Mouse (Mus musculus) macrophage (primary cell): ENCODE data around the gene Zfp827. TPM values are rescaled to one million over a fixed set of nuclear protein-coding genes. Genes with fewer than 3 reads are reported as not detected.
"Not testable (repeated sequence)": the region's sequence is repeated elsewhere in the genome, so short reads cannot be mapped to it uniquely, and the experiment has no call there.

Source experiments
- H3K27ac ChIP-seq: fragments of 350-480 bp; formaldehyde crosslinking; 2 replicates; pipeline ENCODE4 v1.9.0; 2021
- H3K36me3 ChIP-seq: fragments of 350-480 bp; formaldehyde crosslinking; 2 replicates; pipeline ENCODE4 v1.9.0; 2021; ENCODE audit errors: inconsistent target
- H3K4me3 ChIP-seq: fragments of 350-480 bp; formaldehyde crosslinking; 2 replicates; pipeline ENCODE4 v1.9.0; 2021; ENCODE audit errors: inconsistent target
- H3K79me2 ChIP-seq: fragments of 350-480 bp; formaldehyde crosslinking; 2 replicates; pipeline ENCODE4 v1.9.0; 2021; ENCODE audit errors: inconsistent target
- WGBS: methylation state at CpG from one replicate; pipeline ENCODE4 v1.1.7; 2026; ENCODE audit warnings: inconsistent platforms; ENCODE audit not compliant: missing documents; 5-methylcytosine and 5-hydroxymethylcytosine counted together
- polyA plus RNA-seq: library from polyadenylated mRNA; stranded (reverse); fragments of 250-400 nt; gene quantifications from 3 replicates; pipeline ENCODE4 v1.2.4, GENCODE M21; 2018; ENCODE audit warnings: inconsistent platforms

Zfp827 gene
- polyA plus RNA-seq, 1 experiment from 2014 or later, result 0.60 TPM

- H3K27ac ChIP-seq, result no peak overlapping the region
- no peaks in the 10 kb centered on the region for H3K79me2 ChIP-seq
- WGBS, result 88% methylated on average over 14 of the region's 18 CpGs
- H3K4me3 ChIP-seq, result no peak overlapping the region
- no peaks in the 10 kb centered on the region for H3K36me3 ChIP-seq
Measured at GRCm38 (mm10) chr8:79112480-79112879, 84.2 kb downstream of the Zfp827 start.

- WGBS, result 97% methylated on average over 9 of the region's 9 CpGs
- H3K27ac ChIP-seq, result no peak overlapping the region
- no peaks in the 10 kb centered on the region for H3K79me2 ChIP-seq
- H3K36me3 ChIP-seq, result no peaks in the 10 kb centered on the region
- H3K4me3 ChIP-seq, result no peak overlapping the region
Measured at GRCm38 (mm10) chr8:79113533-79113932, 85.3 kb downstream of the Zfp827 start.

DNA sequence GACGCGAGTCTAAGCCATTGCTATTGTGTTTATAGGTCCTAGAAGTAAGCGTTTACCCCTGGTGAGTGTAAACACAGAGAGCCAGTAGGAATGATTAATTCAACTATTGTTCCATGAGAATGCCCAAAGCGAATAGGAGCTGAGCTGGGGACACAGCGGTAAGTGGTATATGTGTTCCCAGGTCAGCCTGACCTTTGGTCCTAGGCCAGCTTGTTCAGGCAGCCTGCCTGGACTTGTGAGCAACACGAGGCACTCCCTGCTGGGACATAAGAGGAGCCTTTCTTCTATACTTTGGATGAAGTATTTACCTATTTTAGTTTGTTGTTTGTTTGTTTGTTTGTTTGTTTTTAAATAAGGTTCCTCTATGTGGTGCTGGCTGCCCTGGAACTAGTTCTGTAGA is 86.3 kb downstream of the Zfp827 start:
- Histone ChIP-seq H3K36me3 (no peaks in the 10 kb centered on the region), H3K79me2 (no peaks in the 10 kb centered on the region)
- 93% methylated on average over 6 of the region's 6 CpGs for WGBS

DNA sequence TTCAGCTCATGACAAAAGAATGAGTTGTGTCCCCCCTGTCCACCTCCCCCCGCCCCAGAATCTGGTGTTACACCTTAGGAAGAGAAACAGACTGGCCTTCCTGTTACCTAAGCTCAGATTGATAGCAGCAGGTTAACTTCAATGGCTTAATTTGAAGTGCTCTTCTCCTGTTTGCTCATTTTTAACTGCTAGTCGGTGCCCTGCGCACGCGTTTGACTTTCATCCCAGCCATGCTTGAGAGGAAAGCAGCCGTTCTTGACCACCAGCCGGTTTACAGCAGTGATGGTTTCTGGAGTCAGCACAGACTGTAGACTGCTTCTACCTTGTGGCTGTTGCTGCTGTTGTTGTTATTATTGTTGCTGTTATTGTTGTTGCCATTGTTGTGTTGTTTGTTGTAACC is 88.2 kb downstream of the Zfp827 start:
- 88% methylated on average over 7 of the region's 7 CpGs for WGBS
- H3K36me3 ChIP-seq, result no peaks in the 10 kb centered on the region

More for the DNA sequence above, 86.3 kb downstream of the Zfp827 start:
- H3K4me3 ChIP-seq, result no peak overlapping the region
- H3K27ac ChIP-seq, result no peak overlapping the region

DNA sequence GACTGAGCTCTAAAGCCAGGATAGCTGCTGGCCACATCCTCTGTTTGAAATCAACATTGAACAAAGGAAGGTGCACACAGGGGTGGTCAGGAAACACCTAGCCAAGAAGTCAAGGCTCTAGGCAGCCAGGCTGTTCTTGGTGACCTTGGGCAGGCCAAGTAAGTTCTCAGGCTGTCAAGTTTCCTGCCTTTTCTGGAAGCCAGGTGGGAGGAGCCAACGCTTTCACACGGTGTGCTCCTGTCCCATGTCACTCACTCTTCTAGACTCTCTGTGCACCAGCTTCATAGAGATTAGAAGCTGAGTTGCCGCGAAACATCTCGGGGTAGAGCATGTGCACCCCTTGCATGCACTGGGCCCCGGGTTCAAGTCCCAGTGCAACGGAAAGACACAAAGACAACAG is 89.5 kb downstream of the Zfp827 start:
- H3K27ac ChIP-seq, result no peak overlapping the region
- H3K4me3 ChIP-seq, result no peak overlapping the region
- WGBS, result 81% methylated on average over 7 of the region's 7 CpGs
- no peaks in the 10 kb centered on the region for H3K36me3 ChIP-seq
- H3K79me2 ChIP-seq, result no peaks in the 10 kb centered on the region

More for the DNA sequence above, 88.2 kb downstream of the Zfp827 start:
- Histone ChIP-seq H3K4me3 (no peak overlapping the region), H3K79me2 (no peaks in the 10 kb centered on the region), H3K27ac (no peak overlapping the region)

DNA sequence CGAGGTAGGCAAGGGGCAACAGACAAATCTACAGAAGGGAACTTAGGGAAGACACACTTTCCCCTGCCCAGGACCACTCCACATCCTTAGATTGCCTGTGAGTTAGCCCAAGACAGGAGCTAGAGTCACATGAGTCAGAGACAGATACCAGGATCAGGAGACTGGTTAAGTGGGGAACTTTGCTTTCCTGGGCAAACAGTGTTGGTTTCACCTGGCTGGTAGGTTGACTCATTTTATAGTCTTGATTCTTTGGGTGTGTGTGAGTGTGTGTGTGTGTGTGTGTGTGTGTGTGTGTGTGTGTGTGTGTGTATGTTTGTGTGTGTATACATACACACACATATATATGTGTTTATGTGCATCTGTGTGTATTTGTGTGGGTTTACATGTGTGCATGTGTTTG is 93.4 kb downstream of the Zfp827 start:
- Histone ChIP-seq H3K27ac (no peak overlapping the region), H3K36me3 (no peaks in the 10 kb centered on the region), H3K4me3 (no peak overlapping the region), H3K79me2 (no peaks in the 10 kb centered on the region)
- WGBS, result 100% methylated on average over 1 of the region's 1 CpGs

- no peaks in the 10 kb centered on the region for H3K36me3 ChIP-seq
- 90% methylated on average over 4 of the region's 4 CpGs for WGBS
- no peaks in the 10 kb centered on the region for H3K79me2 ChIP-seq
Measured at GRCm38 (mm10) chr8:79124231-79124630, 96.0 kb downstream of the Zfp827 start.

GRCm38 (mm10) chr8:79127211-79127816 is 99.1 kb downstream of the Zfp827 start:
- H3K36me3 ChIP-seq, result no peaks in the 10 kb centered on the region
- no peak overlapping the region for H3K4me3 ChIP-seq
- H3K79me2 ChIP-seq, result no peaks in the 10 kb centered on the region
- H3K27ac ChIP-seq, result no peak overlapping the region
- 91% methylated on average over 7 of the region's 7 CpGs for WGBS

More at GRCm38 (mm10) chr8:79124231-79124630, 96.0 kb downstream of the Zfp827 start:
- Histone ChIP-seq H3K4me3 (no peak overlapping the region), H3K27ac (no peak overlapping the region)

DNA sequence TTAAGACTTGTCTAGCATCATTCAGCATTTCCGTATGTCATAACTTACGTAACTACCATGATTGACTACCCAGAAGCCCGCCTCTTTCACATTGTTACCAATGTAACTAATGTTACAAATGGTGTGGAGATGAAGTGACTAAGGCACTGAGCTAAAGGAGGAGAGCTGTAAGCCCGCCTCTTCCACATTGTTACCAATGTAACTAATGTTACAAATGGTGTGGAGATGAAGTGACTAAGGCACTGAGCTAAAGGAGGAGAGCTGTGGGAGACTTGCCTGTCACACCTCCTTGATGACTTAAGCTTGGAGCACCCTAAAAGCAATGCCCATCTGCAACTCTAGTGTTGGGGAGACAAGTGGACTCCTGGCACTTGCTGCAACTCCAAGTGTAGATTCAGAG is 100.3 kb downstream of the Zfp827 start:
- H3K27ac ChIP-seq, H3K36me3 ChIP-seq, H3K4me3 ChIP-seq, H3K79me2 ChIP-seq: not testable (repeated sequence)
- 90% methylated on average over 4 of the region's 4 CpGs for WGBS

DNA sequence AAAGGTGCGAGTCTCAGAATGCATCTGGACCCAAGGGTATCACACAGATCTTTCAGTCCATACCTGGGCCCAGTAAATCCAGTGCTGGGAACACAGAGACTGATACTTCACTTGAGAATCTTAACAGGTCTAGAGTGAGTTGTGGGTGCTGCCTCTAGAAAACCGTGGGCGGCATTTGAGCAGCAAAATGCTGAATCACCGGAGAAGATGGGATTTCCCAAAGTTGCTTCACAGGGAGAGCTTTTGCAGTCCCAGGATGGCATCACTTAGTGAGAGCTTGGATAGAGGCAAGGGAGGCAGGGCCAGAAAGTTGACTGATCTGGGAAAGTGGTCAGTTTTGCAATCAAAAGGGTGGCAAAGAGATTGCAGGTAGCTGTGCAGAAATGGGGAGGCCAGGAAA is 111.4 kb downstream of the Zfp827 start:
- Histone ChIP-seq H3K4me3 (no peak overlapping the region), H3K27ac (no peak overlapping the region), H3K36me3 (no peaks in the 10 kb centered on the region), H3K79me2 (no peaks in the 10 kb centered on the region)
- WGBS, result 84% methylated on average over 4 of the region's 4 CpGs

GRCm38 (mm10) chr8:79140981-79141380 is 112.7 kb downstream of the Zfp827 start:
- Histone ChIP-seq H3K4me3 (no peak overlapping the region), H3K79me2 (no peaks in the 10 kb centered on the region), H3K36me3 (no peaks in the 10 kb centered on the region), H3K27ac (no peak overlapping the region)
- WGBS, result 96% methylated on average over 8 of the region's 8 CpGs

DNA sequence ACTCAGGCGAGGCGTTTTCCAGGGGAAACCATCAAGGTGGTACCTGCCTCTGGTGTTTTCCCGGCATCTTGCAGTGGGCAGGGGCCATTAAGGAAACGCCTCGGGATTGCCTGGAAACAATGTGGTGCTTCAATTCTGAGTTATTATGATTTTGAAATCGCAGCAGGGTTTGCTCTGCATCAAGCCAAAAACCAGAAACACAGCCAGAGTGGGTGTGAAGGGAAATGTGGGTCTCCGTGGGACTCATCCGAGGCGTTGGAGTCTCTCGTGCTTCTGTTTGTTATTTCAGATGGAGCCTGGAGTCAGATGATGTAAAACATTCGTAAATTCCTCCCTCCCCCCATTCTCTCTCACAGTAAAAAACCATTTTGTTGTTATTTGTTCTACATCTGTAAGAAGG is 113.4 kb downstream of the Zfp827 start:
- no peaks in the 10 kb centered on the region for H3K36me3 ChIP-seq
- no peaks in the 10 kb centered on the region for H3K79me2 ChIP-seq
- no peak overlapping the region for H3K27ac ChIP-seq
- 90% methylated on average over 11 of the region's 11 CpGs for WGBS
- no peak overlapping the region for H3K4me3 ChIP-seq

DNA sequence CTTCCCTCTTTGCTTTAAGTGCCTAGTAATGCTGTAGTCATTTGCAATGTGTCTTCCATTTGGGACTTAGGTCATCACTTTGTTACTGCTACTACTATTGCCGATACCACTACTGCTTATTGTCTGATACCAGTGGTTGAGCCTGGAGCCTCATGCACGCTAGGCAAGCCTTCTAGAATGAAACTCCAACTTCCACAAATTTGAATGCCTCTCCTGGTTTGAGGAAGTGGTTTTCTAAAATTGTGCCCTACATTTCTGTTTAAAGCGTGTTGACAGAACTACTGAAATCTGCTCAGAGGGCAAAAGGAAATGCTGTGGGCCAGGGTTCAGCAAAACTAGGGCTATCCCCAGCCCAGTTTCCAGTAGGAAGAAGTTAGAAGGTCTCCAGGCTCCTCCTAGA is 115.5 kb downstream of the Zfp827 start:
- WGBS, result 0% methylated on average over 3 of the region's 3 CpGs
- Histone ChIP-seq H3K4me3 (no peak overlapping the region), H3K79me2 (no peaks in the 10 kb centered on the region), H3K36me3 (no peaks in the 10 kb centered on the region), H3K27ac (peak overlapping the region; percentile 87)

GRCm38 (mm10) chr8:79145210-79145609 is 117.0 kb downstream of the Zfp827 start:
- WGBS, result 88% methylated on average over 7 of the region's 8 CpGs
- Histone ChIP-seq H3K27ac (no peak overlapping the region), H3K79me2 (no peaks in the 10 kb centered on the region), H3K36me3 (no peaks in the 10 kb centered on the region), H3K4me3 (no peak overlapping the region)

GRCm38 (mm10) chr8:79145626-79146025 is 117.4 kb downstream of the Zfp827 start:
- no peaks in the 10 kb centered on the region for H3K79me2 ChIP-seq
- no peaks in the 10 kb centered on the region for H3K36me3 ChIP-seq
- 95% methylated on average over 10 of the region's 10 CpGs for WGBS
- no peak overlapping the region for H3K4me3 ChIP-seq
- H3K27ac ChIP-seq, result no peak overlapping the region

GRCm38 (mm10) chr8:79148799-79149198 is 120.6 kb downstream of the Zfp827 start:
- no peaks in the 10 kb centered on the region for H3K36me3 ChIP-seq
- H3K4me3 ChIP-seq, result no peak overlapping the region
- WGBS, result 96% methylated on average over 10 of the region's 10 CpGs
- no peak overlapping the region for H3K27ac ChIP-seq
- H3K79me2 ChIP-seq, result no peaks in the 10 kb centered on the region
